Mouse (Mus musculus) MEL (cell line): ENCODE measurements around the gene Tnf. TPM values are rescaled to one million over a fixed set of nuclear protein-coding genes. Genes with fewer than 3 reads are reported as not detected.

Source experiments
- DNase-seq: peaks from one replicate; pipeline ENCODE4 v3.0.0; 2011; ENCODE audit warnings: low read depth, low spot score
- H3K27ac ChIP-seq: 2 replicates; pipeline ENCODE4 v1.5.1; 2012; ENCODE audit warnings: low read depth, mild to moderate bottlenecking, control low read depth, low read length, moderate library complexity; ENCODE audit not compliant: control insufficient read depth
- H3K27me3 ChIP-seq, 2 experiments: fragments of 150-350 bp in 1 of 2; sonication (generic) in 1 of 2; 2 replicates each; pipeline ENCODE4 v1.6.1; 2012; ENCODE audit warnings: low read length in 2 of 2, mild to moderate bottlenecking in 2 of 2, improper control_type of control experiment in 1 of 2, moderate library complexity in 1 of 2; ENCODE audit not compliant: insufficient read depth in 2 of 2, control insufficient read depth in 1 of 2
- H3K36me3 ChIP-seq, 2 experiments: 2 replicates each; pipeline ENCODE4 v1.6.1; 2012 to 2014; ENCODE audit warnings: low read length in 2 of 2, improper control_type of control experiment in 1 of 2, inconsistent platforms in 1 of 2, mild to moderate bottlenecking in 1 of 2; ENCODE audit not compliant: insufficient read depth in 2 of 2, control insufficient read depth in 1 of 2
- H3K4me1 ChIP-seq, 2 experiments: fragments of 150-350 bp in 1 of 2; sonication (generic) in 1 of 2; 2 replicates each; pipeline ENCODE4 v1.6.1; 2012; ENCODE audit warnings: low read length in 2 of 2, improper control_type of control experiment in 1 of 2, mild to moderate bottlenecking in 1 of 2; ENCODE audit not compliant: insufficient read depth in 2 of 2, control insufficient read depth in 1 of 2
- H3K4me3 ChIP-seq, 2 experiments: fragments of 150-350 bp in 1 of 2; sonication (generic) in 1 of 2; 2 replicates each; pipeline ENCODE4 v1.5.1; 2012; ENCODE audit warnings: low read depth in 2 of 2, low read length in 2 of 2, mild to moderate bottlenecking in 2 of 2, moderate library complexity in 2 of 2, control low read depth in 1 of 2, improper control_type of control experiment in 1 of 2; ENCODE audit not compliant: control insufficient read depth in 1 of 2, insufficient read depth in 1 of 2
- H3K79me2 ChIP-seq: 2 replicates; pipeline ENCODE4 v1.6.1; 2012; ENCODE audit warnings: mild to moderate bottlenecking, low read length, moderate library complexity; ENCODE audit not compliant: control insufficient read depth, poor library complexity, insufficient read depth
- H3K9ac ChIP-seq: 2 replicates; pipeline ENCODE4 v1.6.1; 2012; ENCODE audit warnings: low read depth, mild to moderate bottlenecking, control low read depth, low read length, moderate library complexity; ENCODE audit not compliant: control insufficient read depth, poor library complexity, severe bottlenecking
- H3K9me3 ChIP-seq: fragments of 150-350 bp; sonication (generic); replicated peaks from 2 replicates; pipeline ENCODE4 v1.6.1; 2012; ENCODE audit warnings: mild to moderate bottlenecking, low read length, improper control_type of control experiment, moderate library complexity; ENCODE audit not compliant: insufficient read depth
- CHD1 ChIP-seq: IDR thresholded peaks from 2 replicates; pipeline ENCODE4 v1.6.1; 2012; ENCODE audit warnings: low read depth, mild to moderate bottlenecking, inconsistent platforms, low read length, improper control_type of control experiment
- CHD2 ChIP-seq: IDR thresholded peaks from 2 replicates; pipeline ENCODE4 v1.6.1; 2011; ENCODE audit warnings: low read length, improper control_type of control experiment
- CTCF ChIP-seq, 3 experiments: IDR thresholded peaks in 2 of 3; conservative IDR thresholded peaks in 1 of 3; 2 replicates each; pipeline ENCODE4 v1.5.1; 2011 to 2012; ENCODE audit warnings: low read length in 3 of 3, low read depth in 2 of 3, mild to moderate bottlenecking in 2 of 3, improper control_type of control experiment in 1 of 3, inconsistent platforms in 1 of 3, mixed read lengths in 1 of 3, moderate library complexity in 1 of 3; ENCODE audit not compliant: control insufficient read depth in 1 of 3, insufficient read depth in 1 of 3, poor library complexity in 1 of 3, severe bottlenecking in 1 of 3
- EP300 ChIP-seq, 2 experiments: IDR thresholded peaks; 2 replicates each; pipeline ENCODE4 v1.6.1; 2011; ENCODE audit warnings: improper control_type of control experiment in 2 of 2, low read length in 2 of 2, low read depth in 1 of 2, mild to moderate bottlenecking in 1 of 2
- GABPA ChIP-seq: IDR thresholded peaks from 2 replicates; pipeline ENCODE4 v1.6.1; 2012; ENCODE audit warnings: low read depth, mild to moderate bottlenecking, inconsistent platforms, low read length, improper control_type of control experiment, moderate library complexity
- JUND ChIP-seq: IDR thresholded peaks from 2 replicates; pipeline ENCODE4 v1.6.1; 2011; ENCODE audit warnings: low read depth, mild to moderate bottlenecking, improper control_type of control experiment, low read length
- MAFK ChIP-seq: IDR thresholded peaks from 2 replicates; pipeline ENCODE4 v1.6.1; 2011; ENCODE audit warnings: low read depth, mild to moderate bottlenecking, low read length, improper control_type of control experiment, borderline replicate concordance
- MAX ChIP-seq: IDR thresholded peaks from 2 replicates; pipeline ENCODE4 v1.6.1; 2011; ENCODE audit warnings: low read length, improper control_type of control experiment
- MAZ ChIP-seq: IDR thresholded peaks from 2 replicates; pipeline ENCODE4 v1.6.1; 2012; ENCODE audit warnings: low read depth, mild to moderate bottlenecking, inconsistent platforms, low read length, improper control_type of control experiment
- MYB ChIP-seq: IDR thresholded peaks from 2 replicates; pipeline ENCODE4 v1.6.1; 2011; ENCODE audit warnings: mild to moderate bottlenecking, low read depth, low read length, improper control_type of control experiment
- MYC ChIP-seq: IDR thresholded peaks from 2 replicates; pipeline ENCODE4 v1.6.1; 2011; ENCODE audit warnings: low read depth, mild to moderate bottlenecking, low read length, improper control_type of control experiment, moderate library complexity
- NELFE ChIP-seq: IDR thresholded peaks from 2 replicates; pipeline ENCODE4 v1.6.1; 2011; ENCODE audit warnings: low read depth, low read length, improper control_type of control experiment
- NRF1 ChIP-seq: IDR thresholded peaks from 2 replicates; pipeline ENCODE4 v1.6.1; 2014; ENCODE audit warnings: low read depth, mild to moderate bottlenecking, inconsistent platforms, low read length, improper control_type of control experiment, moderate library complexity; ENCODE audit not compliant: poor library complexity, insufficient read depth, severe bottlenecking
- POLR2A ChIP-seq, 2 experiments: IDR thresholded peaks; 2 replicates each; pipeline ENCODE4 v1.6.1; 2011 to 2012; ENCODE audit warnings: low read length in 2 of 2, mild to moderate bottlenecking in 2 of 2, control low read depth in 1 of 2, improper control_type of control experiment in 1 of 2, low read depth in 1 of 2, moderate library complexity in 1 of 2; ENCODE audit not compliant: control insufficient read depth in 1 of 2, insufficient read depth in 1 of 2, poor library complexity in 1 of 2
- POLR2AphosphoS2 ChIP-seq: IDR thresholded peaks from 2 replicates; pipeline ENCODE4 v1.6.1; 2011; ENCODE audit warnings: low read length, improper control_type of control experiment
- POLR2AphosphoS5 ChIP-seq: IDR thresholded peaks from 2 replicates; pipeline ENCODE4 v1.6.1; 2012; ENCODE audit warnings: low read depth, borderline replicate concordance, mild to moderate bottlenecking, inconsistent platforms, low read length, moderate library complexity, mixed read lengths
- RAD21 ChIP-seq: IDR thresholded peaks from 2 replicates; pipeline ENCODE4 v1.6.1; 2011; ENCODE audit warnings: mild to moderate bottlenecking, low read depth, low read length, improper control_type of control experiment
- RCOR1 ChIP-seq: IDR thresholded peaks from 2 replicates; pipeline ENCODE4 v1.6.1; 2012; ENCODE audit warnings: low read depth, mild to moderate bottlenecking, inconsistent platforms, low read length, improper control_type of control experiment
- SIN3A ChIP-seq: IDR thresholded peaks from 2 replicates; pipeline ENCODE4 v1.6.1; 2012; ENCODE audit warnings: low read length, improper control_type of control experiment, inconsistent platforms
- SMC3 ChIP-seq: IDR thresholded peaks from 2 replicates; pipeline ENCODE4 v1.6.1; 2011; ENCODE audit warnings: low read depth, low read length, improper control_type of control experiment
- TBP ChIP-seq: IDR thresholded peaks from 2 replicates; pipeline ENCODE4 v1.8.0; 2011; ENCODE audit warnings: low read depth, low read length, improper control_type of control experiment
- TCF12 ChIP-seq: IDR thresholded peaks from 2 replicates; pipeline ENCODE4 v1.6.1; 2014; ENCODE audit warnings: low read depth, mild to moderate bottlenecking, inconsistent platforms, low read length, improper control_type of control experiment, moderate library complexity
- UBTF ChIP-seq: IDR thresholded peaks from 2 replicates; pipeline ENCODE4 v1.6.1; 2012; ENCODE audit warnings: low read depth, mild to moderate bottlenecking, inconsistent platforms, low read length, improper control_type of control experiment, moderate library complexity, borderline replicate concordance; ENCODE audit not compliant: insufficient read depth
- USF1 ChIP-seq: IDR thresholded peaks from 2 replicates; pipeline ENCODE4 v1.6.1; 2014; ENCODE audit warnings: low read depth, mild to moderate bottlenecking, inconsistent platforms, low read length, improper control_type of control experiment, moderate library complexity
- USF2 ChIP-seq, 2 experiments: IDR thresholded peaks; 2 replicates each; pipeline ENCODE4 v1.6.1; 2011 to 2012; ENCODE audit warnings: improper control_type of control experiment in 2 of 2, low read length in 2 of 2, borderline replicate concordance in 1 of 2, inconsistent platforms in 1 of 2, low read depth in 1 of 2, mild to moderate bottlenecking in 1 of 2; ENCODE audit not compliant: insufficient read depth in 1 of 2
- ZMIZ1 ChIP-seq: IDR thresholded peaks from 2 replicates; pipeline ENCODE4 v1.6.1; 2012; ENCODE audit warnings: low read depth, mild to moderate bottlenecking, inconsistent platforms, low read length, improper control_type of control experiment, moderate library complexity
- ZNF384 ChIP-seq: IDR thresholded peaks from 2 replicates; pipeline ENCODE4 v1.6.1; 2012; ENCODE audit warnings: low read depth, mild to moderate bottlenecking, inconsistent platforms, low read length, improper control_type of control experiment
- polyA plus RNA-seq, 2 experiments: library from polyadenylated mRNA; stranded (reverse) in 1 of 2; unstranded in 1 of 2; fragments of >175 nt in 1 of 2; fragments of >200 nt in 1 of 2; gene quantifications; 2 replicates each; pipeline versions ENCODE4 v1.2.1 to v1.2.4; 2012; ENCODE audit warnings: low replicate concordance in 2 of 2, low read depth in 1 of 2; ENCODE audit not compliant: insufficient read length in 2 of 2, insufficient read depth in 1 of 2, missing spikeins in 1 of 2
- total RNA-seq: library from RNA; depleted of rRNA; stranded (reverse); fragments of 300-350 nt; gene quantifications from 2 replicates; pipeline ENCODE4 v1.2.3, GENCODE M21; 2012

Gene Tnf
- total and polyA plus RNA-seq, 3 experiments, result 1.2 to 2.0 TPM; not detected in 1

DNA sequence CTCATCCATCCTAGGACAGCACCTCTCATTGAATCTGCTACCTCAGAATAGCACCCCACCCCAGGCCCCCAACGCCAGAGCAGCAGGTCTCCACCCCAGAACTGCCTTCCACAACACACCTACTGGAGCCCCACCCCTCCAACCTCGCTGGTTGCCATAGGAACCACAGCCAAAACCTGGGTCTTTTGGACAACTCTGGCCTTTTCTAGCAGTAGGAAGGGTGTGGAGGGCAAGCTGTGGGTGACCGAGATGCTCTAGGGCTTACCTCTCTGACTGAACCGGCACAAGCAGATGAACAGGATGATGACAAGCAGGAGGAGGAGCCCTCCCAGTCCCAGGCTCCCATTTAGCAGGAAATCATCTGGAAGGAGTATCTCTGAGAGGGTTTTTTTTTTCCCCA lies 15.1 kb downstream of the Tnf start:
- no peaks in the 10 kb centered on the region for H3K27me3 ChIP-seq
- peaks cover 0 to 37% of the 10 kb centered on the region in 2 experiments; a peak in 2 of 4 replicates for H3K36me3 ChIP-seq
- peak overlapping the region; percentile 64 for H3K9ac ChIP-seq
- TF ChIP-seq MAX (no peak), NELFE (0 out of 2 replicates have a peak, but pooled peaks have one; percentile 20), CHD1 (0 out of 2 replicates have a peak, but pooled peaks have one; percentile 51), MAZ (0 out of 2 replicates have a peak, but pooled peaks have one; percentile 21), ZNF384 (peak; percentile 64)
- H3K9me3 ChIP-seq, result no peaks in the 10 kb centered on the region
- H3K4me1 ChIP-seq, result peaks cover 17 to 43% of the 10 kb centered on the region in 2 experiments
- no peaks in the 10 kb centered on the region for H3K79me2 ChIP-seq
- H3K27ac ChIP-seq, result peak overlapping the region; percentile 81
- peak overlapping the region; percentile 57 to 65 for H3K4me3 ChIP-seq
- DNase-seq, result peak; percentile 80

DNA sequence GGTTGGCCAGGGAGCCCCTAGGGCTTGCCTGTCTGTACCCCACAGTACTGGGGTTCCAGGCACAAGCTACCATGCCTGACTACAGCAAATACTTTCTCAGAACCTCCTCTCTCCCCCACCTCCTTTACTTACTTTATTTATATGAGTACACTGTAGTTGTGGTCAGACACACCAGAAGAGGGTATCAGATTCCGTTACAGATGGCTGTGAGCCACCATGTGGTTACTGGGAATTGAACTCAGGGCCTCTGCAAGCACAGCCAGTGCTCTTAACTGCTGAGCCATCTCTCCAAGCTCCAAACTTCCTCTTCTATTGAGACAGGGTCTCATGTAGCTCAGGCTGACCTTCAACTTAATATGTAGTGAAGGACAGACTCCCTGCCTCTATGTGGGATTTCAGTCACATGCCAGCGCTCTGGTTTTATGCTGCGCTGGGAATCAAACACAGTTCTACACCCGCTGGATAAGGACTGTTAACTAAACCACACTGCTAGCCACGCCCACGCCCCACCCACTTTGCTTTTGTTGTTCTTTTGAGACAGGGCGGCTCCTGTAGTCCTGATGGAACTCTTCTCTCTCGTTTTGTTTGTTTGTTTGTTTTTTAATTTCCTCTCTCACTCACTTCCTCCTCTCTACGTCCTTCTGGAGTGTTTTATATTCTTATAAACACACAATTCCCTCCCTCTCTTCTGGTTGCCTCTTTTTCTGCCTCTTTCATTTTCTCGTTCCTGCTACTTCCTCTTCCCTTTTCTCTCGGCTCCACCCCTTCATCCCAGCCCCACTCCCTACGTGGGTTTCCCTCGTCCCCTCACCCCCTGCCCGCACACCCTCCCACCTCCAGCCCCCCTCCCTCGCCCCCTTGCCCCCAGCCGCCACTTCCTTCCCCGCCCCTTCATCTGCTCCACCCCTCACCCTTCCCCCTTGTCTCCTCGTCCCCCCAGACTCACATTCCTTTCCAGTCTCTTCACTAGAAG lies 15.9 kb downstream of the Tnf start:
- H3K9ac ChIP-seq, result peak overlapping the region; percentile 79
- peaks cover 15 to 43% of the 10 kb centered on the region in 2 experiments for H3K4me1 ChIP-seq
- H3K27me3 ChIP-seq, result no peaks in the 10 kb centered on the region
- TF ChIP-seq POLR2AphosphoS5 (no peak), TBP (peak; percentile 83), MYB (peak; percentile 67; the same call in 1 of the 2 replicates), RCOR1 (no peak), USF1 (peak; percentile 70), JUND (no peak), CHD2 (no peak), RAD21 (no peak), GABPA (no peak), EP300 (IDR thresholded peaks at IDR 0.05; ENCODE audit: low read depth in 1 of 2, low read length in 2 of 2) (peak in 1 of 2 experiments; percentile 38; a peak in 3 of 4 replicates), TCF12 (0 out of 2 replicates have a peak, but pooled peaks have one; percentile 37), CTCF (IDR thresholded peaks at IDR 0.05 in 2 of 3, conservative IDR thresholded peaks at IDR 0.05 in 1 of 3; ENCODE audit: control insufficient read depth in 1 of 3, insufficient read depth in 1 of 3, low read depth in 2 of 3, low read length in 3 of 3, poor library complexity in 1 of 3, severe bottlenecking in 1 of 3) (no peak), SMC3 (0 out of 2 replicates have a peak, but pooled peaks have one; percentile 12), POLR2A (IDR thresholded peaks at IDR 0.05; ENCODE audit: control insufficient read depth in 1 of 2, insufficient read depth in 1 of 2, low read depth in 1 of 2, low read length in 2 of 2, poor library complexity in 1 of 2) (peak in 1 of 2 experiments; percentile 65; a peak in 1 of 4 replicates), SIN3A (peak; percentile 81; the same call in 1 of the 2 replicates), ZNF384 (0 out of 2 replicates have a peak, but pooled peaks have one; percentile 11), NRF1 (no peak), CHD1 (no peak), POLR2AphosphoS2 (no peak), MAFK (0 out of 2 replicates have a peak, but pooled peaks have one; percentile 37), UBTF (no peak), ZMIZ1 (no peak), USF2 (IDR thresholded peaks at IDR 0.05; ENCODE audit: borderline replicate concordance in 1 of 2, insufficient read depth in 1 of 2, low read depth in 1 of 2, low read length in 2 of 2) (no peak), MAZ (no peak), MYC (peak; percentile 88)

More for the DNA sequence above, 15.9 kb downstream of the Tnf start:
- Histone ChIP-seq H3K4me3 (peak overlapping the region; percentile 79 to 86), H3K36me3 (peaks cover 0 to 33% of the 10 kb centered on the region in 2 experiments; a peak in 2 of 4 replicates), H3K79me2 (no peaks in the 10 kb centered on the region), H3K9me3 (no peaks in the 10 kb centered on the region), H3K27ac (peak overlapping the region; percentile 93)
- DNase-seq, result peak; percentile 95
